Mouse (Mus musculus): ENCODE measurements around the gene Atp2a3. TPM values are rescaled to one million over a fixed set of nuclear protein-coding genes. Genes with fewer than 3 reads are reported as not detected.

The Atp2a3 gene
- 2.0 TPM in 2 replicates for polyA plus RNA-seq (2014; fragmentation: Nextera tagmentation; extraction: Ambion mirVana)

DNA sequence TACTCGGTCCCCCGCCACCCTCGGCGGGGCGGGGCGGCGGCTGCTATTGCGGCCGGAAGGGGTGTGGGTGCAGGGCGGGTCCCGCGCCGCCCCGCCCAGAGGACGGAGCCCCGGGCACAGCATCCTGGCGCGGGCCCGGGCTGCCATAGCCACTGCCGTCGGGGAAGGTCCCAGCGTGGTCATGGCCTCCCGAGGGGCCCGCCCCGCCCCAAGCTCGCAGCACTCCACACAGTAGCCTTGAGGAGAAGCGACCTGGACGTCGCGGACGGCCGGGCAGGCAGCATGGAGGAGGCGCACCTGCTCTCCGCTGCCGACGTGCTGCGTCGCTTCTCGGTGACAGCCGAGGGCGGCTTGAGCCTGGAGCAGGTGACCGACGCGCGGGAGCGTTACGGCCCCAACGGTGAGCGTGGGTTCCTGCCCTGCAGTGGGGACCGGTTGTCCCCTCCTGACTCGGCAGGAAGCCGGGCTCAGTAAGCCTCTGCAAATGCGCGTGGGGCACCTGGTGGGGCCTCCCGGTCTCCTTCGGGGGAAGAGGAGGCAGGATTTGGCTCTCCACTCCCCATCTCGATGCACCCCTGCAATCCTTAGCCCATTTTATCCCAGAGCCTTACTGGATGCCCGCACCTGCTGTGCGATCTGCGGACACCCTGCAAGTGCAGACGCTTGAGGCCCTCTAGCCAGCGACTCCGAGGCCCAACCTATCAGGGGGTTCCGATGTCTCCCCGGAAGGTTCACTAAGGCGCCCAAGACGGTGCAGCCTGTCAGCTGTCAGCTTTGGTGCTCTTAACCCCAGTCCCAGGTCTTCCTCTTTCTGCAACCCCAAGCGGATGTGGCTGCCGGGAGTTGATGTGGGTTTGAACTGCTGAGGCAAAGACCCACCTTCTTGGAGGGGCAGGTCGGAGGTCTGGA, at the start of gene Atp2a3:
TSS of gene Atp2a3 (plus strand) at position 98 of the 909 bp plus-strand sequence.
- no peak within 1 kb of the TSS for H3K27ac ChIP-seq
- no peaks in the 10 kb centered on the region for H3K36me3 ChIP-seq (replicated peaks; ENCODE audit: control insufficient read depth, insufficient read depth)
- peak within 1 kb of the TSS; percentile 38 for H3K4me2 ChIP-seq (replicated peaks)
- H3K9ac ChIP-seq, result no peak within 1 kb of the TSS
- ATAC-seq (ENCODE audit: low FRiP score) (no peak), DNase-seq (ENCODE audit: low spot score) (no peak)
- 5% methylated on average over 68 of the region's 70 CpGs for WGBS
- H3K4me3 ChIP-seq (replicated peaks; ENCODE audit: low read length), result peak within 1 kb of the TSS; percentile 19
- no peaks in the 10 kb centered on the region for H3K9me3 ChIP-seq (ENCODE audit: control insufficient read depth, low read length)
- peaks cover 45% of the 10 kb centered on the region for H3K27me3 ChIP-seq (ENCODE audit: control insufficient read depth, insufficient read depth, low read length)
- no peaks in the 10 kb centered on the region for H3K4me1 ChIP-seq (replicated peaks; ENCODE audit: control insufficient read depth, insufficient read depth, low read length)

GRCm38 (mm10) chr11:72917299-72917996, 43.5 kb upstream of the Atp2a3 start:
- H3K4me3 ChIP-seq (replicated peaks; ENCODE audit: low read length), result no peak overlapping the region
- DNase-seq (ENCODE audit: low spot score) (no peak), ATAC-seq (ENCODE audit: low FRiP score) (no peak)
- H3K4me1 ChIP-seq (replicated peaks; ENCODE audit: control insufficient read depth, insufficient read depth, low read length), result no peaks in the 10 kb centered on the region
- no peak overlapping the region for H3K4me2 ChIP-seq (replicated peaks)
- 88% methylated on average over 7 of the region's 7 CpGs for WGBS
- no peak overlapping the region for H3K9ac ChIP-seq
- H3K27me3 ChIP-seq (ENCODE audit: control insufficient read depth, insufficient read depth, low read length), result no peaks in the 10 kb centered on the region
- no peak overlapping the region for H3K27ac ChIP-seq
- no peaks in the 10 kb centered on the region for H3K9me3 ChIP-seq (ENCODE audit: control insufficient read depth, low read length)
- peaks cover 96% of the 10 kb centered on the region for H3K36me3 ChIP-seq (replicated peaks; ENCODE audit: control insufficient read depth, insufficient read depth)

DNA sequence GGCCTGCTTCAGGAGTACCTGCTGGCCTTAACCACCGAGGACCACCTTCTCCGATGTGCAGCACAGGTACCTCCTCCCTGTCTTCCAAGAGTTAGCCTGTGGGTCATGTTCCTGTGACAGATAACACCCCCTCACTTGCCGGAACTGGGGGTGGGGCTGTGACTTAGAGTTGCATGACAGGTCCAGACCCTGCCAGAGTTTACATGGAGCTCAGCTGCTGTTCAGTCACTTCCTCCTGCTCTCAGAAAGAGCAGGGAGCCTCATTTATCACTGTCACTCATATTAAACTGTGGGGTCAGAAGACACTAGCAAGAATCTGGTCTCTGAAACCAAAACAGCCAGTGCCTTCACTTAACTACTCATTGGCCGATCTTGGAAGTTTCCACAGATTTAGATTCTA, 37.9 kb upstream of the Atp2a3 start:
- no peaks in the 10 kb centered on the region for H3K9me3 ChIP-seq (ENCODE audit: control insufficient read depth, low read length)
- H3K4me2 ChIP-seq (replicated peaks), result no peak overlapping the region
- H3K4me1 ChIP-seq (replicated peaks; ENCODE audit: control insufficient read depth, insufficient read depth, low read length), result no peaks in the 10 kb centered on the region
- no peak for DNase-seq (ENCODE audit: low spot score)
- no peak overlapping the region for H3K9ac ChIP-seq
- H3K36me3 ChIP-seq (replicated peaks; ENCODE audit: control insufficient read depth, insufficient read depth), result peaks cover 80% of the 10 kb centered on the region
- 85% methylated on average over 4 of the region's 4 CpGs for WGBS
- no peak for ATAC-seq (ENCODE audit: low FRiP score)
- no peak overlapping the region for H3K4me3 ChIP-seq (replicated peaks; ENCODE audit: low read length)
- no peak overlapping the region for H3K27ac ChIP-seq
- no peaks in the 10 kb centered on the region for H3K27me3 ChIP-seq (ENCODE audit: control insufficient read depth, insufficient read depth, low read length)

DNA sequence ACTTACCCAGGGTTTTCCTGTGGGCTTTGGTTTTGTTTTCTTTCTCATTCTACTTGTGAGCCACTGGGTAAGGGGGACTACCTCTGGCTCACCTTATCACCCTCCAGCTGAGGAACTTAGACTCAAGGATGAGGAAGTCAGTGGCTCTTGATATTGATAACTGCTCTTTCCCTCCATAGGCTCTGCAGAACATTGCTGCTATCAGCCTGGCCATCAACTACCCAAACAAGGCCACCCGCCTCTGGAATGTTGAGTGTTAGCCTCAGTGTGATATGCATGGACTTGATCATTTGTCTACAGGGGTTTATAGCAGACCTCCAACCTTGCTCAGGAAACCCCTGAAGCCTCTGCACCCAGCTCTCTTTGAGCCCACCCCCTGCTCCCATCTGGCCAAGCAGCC, 36.5 kb upstream of the Atp2a3 start:
- Histone ChIP-seq H3K4me2 (replicated peaks) (no peak overlapping the region), H3K4me3 (replicated peaks; ENCODE audit: low read length) (no peak overlapping the region), H3K9ac (no peak overlapping the region), H3K27ac (no peak overlapping the region), H3K27me3 (ENCODE audit: control insufficient read depth, insufficient read depth, low read length) (no peaks in the 10 kb centered on the region), H3K4me1 (replicated peaks; ENCODE audit: control insufficient read depth, insufficient read depth, low read length) (no peaks in the 10 kb centered on the region), H3K36me3 (replicated peaks; ENCODE audit: control insufficient read depth, insufficient read depth) (peaks cover 68% of the 10 kb centered on the region), H3K9me3 (ENCODE audit: control insufficient read depth, low read length) (no peaks in the 10 kb centered on the region)
- DNase-seq (ENCODE audit: low spot score) (no peak), ATAC-seq (ENCODE audit: low FRiP score) (no peak)
- WGBS, result 94% methylated on average over 1 of the region's 1 CpGs

- peaks cover 61% of the 10 kb centered on the region for H3K36me3 ChIP-seq (replicated peaks; ENCODE audit: control insufficient read depth, insufficient read depth)
- DNase-seq (ENCODE audit: low spot score), result no peak
Measured at GRCm38 (mm10) chr11:72925067-72925466, 35.9 kb upstream of the Atp2a3 start.

DNA sequence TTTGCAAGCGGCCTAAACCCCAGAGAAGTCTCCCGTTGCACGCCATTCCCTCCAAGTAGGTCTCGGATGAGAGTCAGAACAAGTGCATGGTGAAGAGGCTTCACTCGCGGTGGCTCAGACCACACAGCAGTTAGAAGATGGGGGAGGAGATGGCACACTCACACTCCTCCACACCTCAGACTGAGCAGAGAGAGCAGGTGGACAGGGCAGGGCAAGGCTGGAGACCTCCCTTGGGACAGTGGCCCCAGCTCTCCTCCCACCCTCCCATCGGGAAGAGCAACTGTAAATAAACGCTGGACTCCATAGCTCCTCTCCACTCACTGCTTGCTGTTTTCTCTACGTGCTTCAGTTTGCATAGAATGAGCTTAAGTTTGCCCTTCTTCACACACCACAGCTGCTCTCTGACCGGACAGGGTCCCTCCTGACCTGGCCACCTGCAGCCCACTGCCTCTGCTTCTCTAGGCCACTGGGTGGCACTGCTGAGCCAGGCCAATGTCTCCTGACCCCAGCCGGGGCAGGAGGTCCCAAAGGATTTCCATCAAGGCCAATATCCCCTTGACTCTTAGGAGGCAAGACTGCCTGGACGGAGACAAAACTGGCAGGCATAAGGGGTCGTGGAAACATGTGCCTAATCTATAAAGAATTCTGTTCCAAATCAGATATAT, 34.6 kb upstream of the Atp2a3 start:
- Histone ChIP-seq H3K4me3 (replicated peaks; ENCODE audit: low read length) (no peak overlapping the region), H3K9me3 (ENCODE audit: control insufficient read depth, low read length) (no peaks in the 10 kb centered on the region), H3K4me1 (replicated peaks; ENCODE audit: control insufficient read depth, insufficient read depth, low read length) (no peaks in the 10 kb centered on the region), H3K27me3 (ENCODE audit: control insufficient read depth, insufficient read depth, low read length) (no peaks in the 10 kb centered on the region), H3K36me3 (replicated peaks; ENCODE audit: control insufficient read depth, insufficient read depth) (peaks cover 49% of the 10 kb centered on the region), H3K4me2 (replicated peaks) (no peak overlapping the region), H3K27ac (no peak overlapping the region), H3K9ac (no peak overlapping the region)
- no peak for ATAC-seq (ENCODE audit: low FRiP score)
- peak; percentile 66 for DNase-seq (ENCODE audit: low spot score)
- 53% methylated on average over 13 of the region's 13 CpGs for WGBS

More at GRCm38 (mm10) chr11:72925067-72925466, 35.9 kb upstream of the Atp2a3 start:
- Histone ChIP-seq H3K4me2 (replicated peaks) (no peak overlapping the region), H3K9ac (no peak overlapping the region), H3K4me1 (replicated peaks; ENCODE audit: control insufficient read depth, insufficient read depth, low read length) (no peaks in the 10 kb centered on the region), H3K4me3 (replicated peaks; ENCODE audit: low read length) (no peak overlapping the region), H3K27ac (no peak overlapping the region), H3K9me3 (ENCODE audit: control insufficient read depth, low read length) (no peaks in the 10 kb centered on the region), H3K27me3 (ENCODE audit: control insufficient read depth, insufficient read depth, low read length) (no peaks in the 10 kb centered on the region)
- no peak for ATAC-seq (ENCODE audit: low FRiP score)
- WGBS, result 41% methylated on average over 2 of the region's 2 CpGs

- Histone ChIP-seq H3K27ac (no peak overlapping the region), H3K9me3 (ENCODE audit: control insufficient read depth, low read length) (no peaks in the 10 kb centered on the region), H3K9ac (no peak overlapping the region), H3K4me3 (replicated peaks; ENCODE audit: low read length) (no peak overlapping the region), H3K4me1 (replicated peaks; ENCODE audit: control insufficient read depth, insufficient read depth, low read length) (no peaks in the 10 kb centered on the region), H3K36me3 (replicated peaks; ENCODE audit: control insufficient read depth, insufficient read depth) (peaks cover 29% of the 10 kb centered on the region), H3K4me2 (replicated peaks) (no peak overlapping the region), H3K27me3 (ENCODE audit: control insufficient read depth, insufficient read depth, low read length) (no peaks in the 10 kb centered on the region)
- DNase-seq (ENCODE audit: low spot score) (no peak), ATAC-seq (ENCODE audit: low FRiP score) (no peak)
- 55% methylated on average over 2 of the region's 2 CpGs for WGBS
Measured at GRCm38 (mm10) chr11:72928516-72928915, 32.5 kb upstream of the Atp2a3 start.

DNA sequence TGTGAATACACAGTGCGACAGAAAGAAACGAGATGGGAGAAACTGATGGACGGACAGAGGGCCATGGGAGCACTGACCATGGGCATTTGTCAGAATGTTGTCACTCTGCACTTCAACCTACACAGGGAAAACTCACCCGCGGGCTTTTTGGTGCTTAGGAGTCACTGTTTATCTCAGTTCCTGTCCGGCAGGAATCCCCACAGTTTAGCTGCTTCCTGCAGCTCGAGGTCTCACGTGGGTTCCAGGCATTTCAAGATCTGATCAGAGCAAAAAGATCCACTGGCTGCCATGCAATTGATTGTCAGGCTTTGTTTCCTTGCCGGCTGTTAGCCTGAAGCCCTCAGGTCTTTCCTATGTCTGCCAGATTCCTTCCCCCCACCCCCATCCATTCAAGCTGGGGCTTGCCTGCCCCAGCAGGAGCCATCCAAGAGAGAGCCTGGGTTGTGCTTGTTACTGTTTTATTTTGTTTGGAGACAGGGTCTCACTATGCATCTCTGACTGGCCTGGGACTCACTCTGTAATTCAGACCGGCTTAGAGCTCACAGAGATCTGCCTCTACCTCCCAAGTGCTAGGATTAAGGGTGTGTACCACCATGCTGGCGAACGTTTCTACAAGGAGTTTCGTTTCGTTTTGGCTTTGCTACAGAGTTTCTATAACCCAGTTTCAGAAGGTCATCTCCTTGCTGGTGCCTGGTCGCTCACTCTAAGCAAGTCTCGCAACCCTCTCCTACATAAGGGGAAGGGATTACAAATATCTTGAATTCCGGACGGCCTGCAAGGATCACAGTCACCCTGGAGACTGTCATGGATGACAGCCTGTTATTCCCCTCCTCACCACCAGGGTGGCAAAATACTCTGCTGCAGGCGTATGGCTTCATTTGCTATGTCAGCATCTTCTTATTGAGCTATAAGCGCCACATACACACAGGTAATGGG, 20.5 kb upstream of the Atp2a3 start:
- Histone ChIP-seq H3K4me2 (replicated peaks) (peak overlapping the region; percentile 22; the same call in 1 of the 2 replicates), H3K27me3 (ENCODE audit: control insufficient read depth, insufficient read depth, low read length) (no peaks in the 10 kb centered on the region), H3K36me3 (replicated peaks; ENCODE audit: control insufficient read depth, insufficient read depth) (no peaks in the 10 kb centered on the region), H3K27ac (no peak overlapping the region), H3K9ac (peak overlapping the region; percentile 31; the same call in 1 of the 2 replicates), H3K4me1 (replicated peaks; ENCODE audit: control insufficient read depth, insufficient read depth, low read length) (no peaks in the 10 kb centered on the region), H3K9me3 (ENCODE audit: control insufficient read depth, low read length) (no peaks in the 10 kb centered on the region), H3K4me3 (replicated peaks; ENCODE audit: low read length) (peak overlapping the region; percentile 19; the same call in 1 of the 2 replicates)
- WGBS, result 37% methylated on average over 20 of the region's 20 CpGs
- peak; percentile 54 for DNase-seq (ENCODE audit: low spot score)
- ATAC-seq (ENCODE audit: low FRiP score), result no peak

Measured in hindbrain, embryonic 14.5 days (tissue).